Mouse (Mus musculus) MEL (cell line): ENCODE results near the gene Gm5475.

Experiments used
- CTCF ChIP-seq, 3 experiments: IDR thresholded peaks in 2 of 3; conservative IDR thresholded peaks in 1 of 3; 2 replicates each; pipeline ENCODE4 v1.5.1; 2011 to 2012; ENCODE audit warnings: low read length in 3 of 3, low read depth in 2 of 3, mild to moderate bottlenecking in 2 of 3, improper control_type of control experiment in 1 of 3, inconsistent platforms in 1 of 3, mixed read lengths in 1 of 3, moderate library complexity in 1 of 3; ENCODE audit not compliant: control insufficient read depth in 1 of 3, insufficient read depth in 1 of 3, poor library complexity in 1 of 3, severe bottlenecking in 1 of 3
- POLR2A ChIP-seq, 2 experiments: IDR thresholded peaks; 2 replicates each; pipeline ENCODE4 v1.6.1; 2011 to 2012; ENCODE audit warnings: low read length in 2 of 2, mild to moderate bottlenecking in 2 of 2, control low read depth in 1 of 2, improper control_type of control experiment in 1 of 2, low read depth in 1 of 2, moderate library complexity in 1 of 2; ENCODE audit not compliant: control insufficient read depth in 1 of 2, insufficient read depth in 1 of 2, poor library complexity in 1 of 2

DNA sequence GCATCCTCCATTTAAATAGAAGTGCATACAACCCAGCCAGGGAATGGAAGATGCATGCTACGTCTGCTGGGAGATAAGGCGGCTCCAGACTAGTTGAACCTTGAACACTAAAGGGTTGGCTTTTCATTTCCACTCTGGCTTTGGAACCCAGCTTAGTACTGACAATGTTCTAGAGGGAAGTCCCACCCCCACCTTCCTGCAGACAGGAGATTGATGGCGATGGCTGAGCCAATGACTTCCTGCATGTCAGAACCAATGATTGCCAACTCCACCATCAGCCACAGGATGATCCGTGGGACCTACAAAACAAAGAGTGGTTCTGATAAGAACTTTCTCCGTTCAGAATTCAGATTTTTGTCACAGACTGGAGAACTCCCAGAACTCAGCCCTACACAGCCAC lies 15.9 kb upstream of the Gm5475 start:
- TF ChIP-seq POLR2A (IDR thresholded peaks at IDR 0.05; ENCODE audit: control insufficient read depth in 1 of 2, insufficient read depth in 1 of 2, low read depth in 1 of 2, low read length in 2 of 2, poor library complexity in 1 of 2) (no peak), CTCF (IDR thresholded peaks at IDR 0.05 in 2 of 3, conservative IDR thresholded peaks at IDR 0.05 in 1 of 3; ENCODE audit: control insufficient read depth in 1 of 3, insufficient read depth in 1 of 3, low read depth in 2 of 3, low read length in 3 of 3, poor library complexity in 1 of 3, severe bottlenecking in 1 of 3) (no peak)
